Mouse (Mus musculus) embryonic fibroblast, embryonic 13.5 days (primary cell): Measurements from ENCODE around the gene Pde6d.

ENCODE experiments used
- CTCF ChIP-seq: IDR thresholded peaks from 2 replicates; pipeline ENCODE4 v1.5.1; 2011; ENCODE audit warnings: mild to moderate bottlenecking, control low read depth, low read length, moderate library complexity, borderline replicate concordance; ENCODE audit not compliant: insufficient read depth
- POLR2A ChIP-seq: IDR thresholded peaks from 2 replicates; pipeline ENCODE4 v1.6.1; 2011; ENCODE audit warnings: low read depth, mild to moderate bottlenecking, control low read depth, low read length, moderate library complexity

DNA sequence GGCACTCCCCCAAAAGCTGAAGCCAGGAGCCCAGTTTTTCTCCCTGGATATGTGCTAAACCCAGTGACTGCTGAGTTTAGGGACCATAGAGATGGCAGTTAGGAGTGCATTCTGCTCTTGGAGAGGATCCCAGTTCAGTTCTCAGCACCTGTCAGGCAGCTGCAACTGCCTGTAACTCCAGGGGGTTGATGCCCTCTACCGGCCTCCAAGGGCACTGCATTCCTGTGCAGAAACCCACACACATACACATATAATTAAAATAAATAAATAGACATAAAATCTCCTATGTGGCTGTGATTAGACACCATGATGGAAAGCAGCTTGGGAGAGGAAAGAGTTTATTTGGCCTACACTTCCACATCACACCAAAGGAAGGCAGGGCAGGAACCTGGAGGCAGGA is 29.7 kb upstream of the Pde6d start:
- TF ChIP-seq CTCF, result no peak
- TF ChIP-seq POLR2A, result no peak
